Mouse (Mus musculus): ENCODE data around the gene Zfp386. TPM values are rescaled to one million over a fixed set of nuclear protein-coding genes. Genes with fewer than 3 reads are reported as not detected.

The Zfp386 gene
- polyA plus RNA-seq, 1 experiment from 2014 or later: 37.7 TPM

Other genes starting within 250 kb of the Zfp386 start
- 0.23 to 0.37 TPM (median 0.35 TPM) in 3 replicates for gene Vipr2, start 30.0 kb downstream of the Zfp386 start, polyA plus RNA-seq (2018)
- gene Wdr60, start 215.3 kb downstream of the Zfp386 start, polyA plus RNA-seq (2018): 3.9 to 8.8 TPM (median 4.2 TPM) in 3 replicates
- not detected in 3 replicates for gene Gm11027, start 227.7 kb downstream of the Zfp386 start, polyA plus RNA-seq (2018)
- 15.8 to 18.5 TPM (median 17.3 TPM) in 3 replicates for gene Esyt2, start 233.5 kb downstream of the Zfp386 start, polyA plus RNA-seq (2018)

Data from macrophage (primary cell).